Mouse (Mus musculus) heart, adult 2 months (tissue): Measurements from ENCODE around the gene Clrn2.

Source experiments
- CTCF ChIP-seq: fragments of 200-600 bp; IDR thresholded peaks from 2 replicates; pipeline ENCODE4 v1.8.1; 2022; ENCODE audit warnings: antibody characterized with exemption, mild to moderate bottlenecking, moderate library complexity
- EP300 ChIP-seq: fragments of 200-500 bp; IDR thresholded peaks from 2 replicates; pipeline ENCODE4 v1.6.1; 2011; ENCODE audit warnings: low read depth, low read length, control low read depth; ENCODE audit not compliant: insufficient read depth

GRCm38 (mm10) chr5:45427891-45428290 is 25.7 kb upstream of the Clrn2 start:
- no peak for TF ChIP-seq CTCF
- TF ChIP-seq EP300, result no peak
